Mouse (Mus musculus) layer of hippocampus, adult 9-10 months (tissue): ENCODE measurements at regions not wholly inside any gene's neighbourhood (a gene's known extent, or its start where the extent isn't known, plus 50 kb on each side); places are given as distances from the start of the nearest gene placed in this dataset.

Source experiments
- DNase-seq: peaks from one replicate; pipeline ENCODE4 v3.0.0; 2022; ENCODE audit warnings: low spot score

DNA sequence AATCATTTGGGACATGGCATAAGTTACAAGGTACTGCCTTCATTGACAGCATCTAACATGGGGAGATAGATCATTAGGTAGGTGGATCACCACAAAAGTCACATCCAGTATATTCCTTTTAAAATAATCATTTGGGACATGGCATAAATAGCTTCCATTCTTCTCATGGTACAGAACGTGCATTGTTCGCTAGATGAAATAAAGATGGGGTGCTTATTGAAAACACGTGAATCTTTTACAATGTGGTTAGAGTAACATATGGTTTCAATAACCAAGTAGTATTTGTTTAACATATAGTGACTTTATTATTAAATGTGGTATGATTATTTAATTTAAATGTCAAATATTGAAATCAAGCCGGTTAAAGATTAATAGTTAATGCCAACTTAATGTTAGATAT is 381.3 kb upstream of the Rasgrp1 start:
- DNase-seq, result no peak

DNA sequence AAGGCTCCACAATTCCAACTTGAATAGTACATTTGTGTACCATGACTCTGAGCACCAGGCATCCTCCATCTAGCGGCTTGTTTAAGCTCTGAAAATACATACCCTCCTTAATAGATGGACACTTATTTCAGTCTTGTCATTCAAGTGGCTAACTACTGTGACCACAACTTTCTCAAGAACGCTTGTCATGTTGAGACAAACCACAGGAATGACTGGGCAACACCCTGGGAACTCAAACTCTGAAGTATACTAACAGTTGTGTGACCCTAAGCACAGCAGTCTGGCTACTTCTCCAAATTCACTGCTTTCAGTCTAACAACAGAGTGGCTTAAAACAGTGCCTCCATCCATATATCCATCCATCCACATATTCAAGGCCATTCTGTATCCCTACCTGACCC is 380.4 kb upstream of the Thbs1 start:
- DNase-seq, result no peak

DNA sequence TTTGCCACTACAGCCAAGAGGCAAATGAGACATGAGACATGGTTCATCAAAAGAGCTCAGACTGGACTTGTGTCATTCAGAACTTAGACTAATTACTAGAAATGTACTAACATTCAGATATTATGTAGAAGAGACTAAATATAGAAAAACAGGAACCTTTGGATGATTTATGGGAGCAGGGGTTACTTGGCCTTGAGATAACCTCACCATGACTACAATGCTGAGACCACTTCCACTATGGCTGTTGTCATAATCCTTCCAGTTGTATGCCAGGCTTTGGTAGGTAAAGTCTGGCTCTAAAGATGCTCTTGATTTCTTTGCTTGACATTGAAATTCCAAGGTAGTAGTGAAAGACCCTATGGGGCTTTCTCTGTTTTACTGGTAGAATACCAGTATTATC is 369.3 kb upstream of the Thbs1 start:
- DNase-seq, result no peak

DNA sequence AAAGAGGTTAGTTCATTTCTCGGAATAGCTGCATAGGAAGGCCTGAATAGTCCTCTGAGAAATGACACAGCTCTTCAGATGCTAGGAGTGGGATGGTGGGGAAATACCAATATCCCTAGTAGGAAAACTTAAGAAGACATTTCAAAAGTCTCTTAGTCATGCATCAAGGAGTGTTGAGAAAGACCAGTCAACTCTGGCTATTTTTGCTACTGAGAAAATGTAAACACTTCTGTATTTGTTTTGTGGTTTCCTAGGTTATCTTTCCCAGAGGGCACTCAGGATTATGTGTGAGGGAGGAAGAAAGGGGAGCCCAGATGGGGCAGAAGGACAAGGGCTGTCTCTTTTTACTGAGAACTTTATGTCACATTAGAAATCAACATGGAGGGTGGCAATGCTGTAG is 367.8 kb upstream of the Thbs1 start:
- no peak for DNase-seq

DNA sequence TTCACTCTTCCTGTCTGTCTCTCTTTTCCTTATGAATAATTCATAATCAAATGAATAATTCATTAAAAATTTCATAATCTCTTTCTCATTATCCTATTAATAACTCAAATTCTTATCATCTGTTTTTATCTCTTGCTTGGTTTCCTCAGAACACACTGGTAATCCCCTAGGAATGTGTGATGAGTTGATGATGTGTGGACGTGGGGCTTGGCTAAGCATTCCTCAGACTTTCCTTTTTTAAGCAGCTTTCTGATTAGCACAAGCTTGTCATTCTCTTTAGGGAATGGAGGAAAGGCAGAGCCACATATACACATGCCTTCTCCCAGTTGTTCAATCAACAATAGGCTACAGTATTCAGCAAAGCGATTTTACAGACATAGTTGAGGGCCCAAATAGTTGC is 365.9 kb upstream of the Thbs1 start:
- DNase-seq, result no peak

DNA sequence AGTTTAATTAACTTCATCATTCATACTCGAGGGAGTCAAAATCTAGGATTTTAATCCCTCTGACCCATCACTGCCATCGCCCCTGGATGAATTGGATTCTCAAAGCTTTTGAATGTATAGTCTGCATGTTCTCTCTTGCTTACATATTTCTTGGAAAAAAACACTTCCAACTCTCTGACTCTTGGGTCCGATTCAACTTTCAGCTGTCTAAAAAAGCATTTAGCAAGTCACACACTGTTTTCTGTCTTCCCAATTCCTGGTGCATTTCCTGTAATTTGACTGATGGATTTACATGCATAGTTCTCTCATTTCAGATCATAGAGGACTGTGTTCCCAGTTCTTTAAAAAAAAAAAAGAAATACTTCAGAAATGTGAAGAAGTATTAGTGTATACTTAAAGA is 364.5 kb upstream of the Thbs1 start:
- no peak for DNase-seq

DNA sequence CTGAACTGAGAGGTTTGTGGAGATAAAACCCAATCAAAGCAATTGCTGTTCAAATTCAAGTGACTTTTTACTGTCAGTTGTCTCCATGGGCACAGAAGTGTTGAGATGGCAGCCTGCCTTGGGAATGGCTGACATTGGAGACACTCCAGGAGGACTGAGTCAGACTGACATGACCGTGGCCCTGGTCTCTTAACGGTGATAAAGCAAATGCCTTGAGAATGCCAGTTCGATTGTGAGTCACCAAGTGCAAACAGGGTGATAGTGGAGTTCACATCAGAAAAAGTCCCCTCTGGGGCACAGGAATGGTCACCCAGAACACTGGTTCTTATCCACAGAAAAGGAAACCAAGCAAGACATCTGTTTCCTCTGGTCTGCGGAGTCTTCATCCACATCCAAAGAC is 362.8 kb upstream of the Thbs1 start:
- no peak for DNase-seq

DNA sequence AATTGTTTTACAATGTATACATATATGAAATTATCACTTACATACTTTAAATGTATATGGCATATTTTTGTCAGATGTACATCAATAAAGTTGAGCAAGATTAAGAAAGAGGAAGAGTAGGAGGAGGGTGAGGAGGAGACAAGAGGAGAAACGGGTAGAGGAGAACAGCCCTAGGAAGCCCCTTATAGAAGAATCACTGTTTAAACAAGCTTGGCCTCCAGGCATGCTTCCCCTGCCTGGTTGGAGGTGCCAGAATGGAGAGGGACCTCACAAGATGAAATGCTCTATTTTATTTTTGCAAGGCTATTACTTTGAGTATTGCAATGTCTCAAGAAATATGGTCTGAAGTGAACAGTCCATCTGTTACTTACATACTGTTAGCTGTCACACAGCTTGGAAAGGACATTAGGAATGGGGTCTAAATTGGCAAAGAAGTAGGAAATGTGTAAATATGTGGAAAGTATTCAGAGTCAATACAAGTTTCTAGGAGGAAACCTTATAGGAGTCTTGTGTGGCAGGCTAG is 352.1 kb upstream of the Thbs1 start:
- no peak for DNase-seq

DNA sequence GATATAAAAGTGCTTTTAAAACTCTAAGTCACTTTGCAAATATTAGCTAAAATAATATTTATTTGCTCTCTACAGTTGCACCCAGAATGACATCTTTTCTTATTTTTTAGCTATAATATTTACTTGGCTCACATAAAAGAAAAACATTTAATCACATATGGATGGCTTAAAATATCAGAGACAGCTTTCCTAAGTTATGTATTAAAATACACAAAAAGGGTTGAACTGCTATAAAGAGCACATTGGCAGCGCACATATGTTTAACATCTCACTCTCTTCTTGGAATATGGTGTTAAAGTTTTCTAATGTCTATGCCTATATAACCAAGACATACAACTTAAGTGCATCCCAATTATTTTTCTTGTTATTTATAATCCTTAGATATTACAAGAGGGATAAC is 348.0 kb upstream of the Thbs1 start:
- no peak for DNase-seq

DNA sequence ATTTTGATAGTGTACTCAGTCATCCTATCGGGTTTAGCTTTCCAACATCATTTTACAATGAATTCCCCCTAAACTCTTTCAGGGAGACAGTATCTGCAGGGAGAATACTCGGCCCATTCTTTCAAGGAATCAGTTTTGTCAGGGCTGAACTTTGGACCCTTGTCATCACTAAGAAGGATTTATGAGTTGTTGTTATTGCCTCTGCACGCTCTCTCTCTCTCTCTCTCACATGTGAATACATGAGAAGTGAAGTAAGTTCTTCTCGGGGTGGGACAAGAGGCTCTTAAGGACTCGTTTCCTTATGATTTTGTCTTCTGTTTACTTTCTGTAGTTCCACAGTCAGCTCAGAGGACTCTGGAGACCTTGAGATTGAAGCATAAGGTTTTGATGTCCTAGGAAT is 346.1 kb upstream of the Thbs1 start:
- DNase-seq, result no peak

DNA sequence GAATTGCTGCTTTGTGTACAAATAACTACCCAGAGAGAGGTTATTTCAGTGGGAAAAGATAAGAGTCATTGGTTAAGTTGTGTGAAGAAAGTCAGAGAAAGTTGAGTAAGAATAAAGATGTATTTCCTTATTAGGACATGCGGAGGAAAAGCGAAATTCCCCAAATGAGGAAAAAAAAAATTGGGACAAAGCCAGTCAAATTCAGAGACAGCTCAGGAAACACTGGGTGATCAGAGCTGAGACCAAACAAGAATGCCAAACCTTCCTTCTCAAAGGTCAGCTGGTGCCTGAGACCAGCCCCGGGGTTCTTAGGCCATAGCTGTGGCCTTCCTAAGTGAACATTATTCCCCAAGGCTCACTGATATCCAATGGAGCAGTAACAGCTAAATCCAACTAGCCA is 345.2 kb upstream of the Thbs1 start:
- no peak for DNase-seq

DNA sequence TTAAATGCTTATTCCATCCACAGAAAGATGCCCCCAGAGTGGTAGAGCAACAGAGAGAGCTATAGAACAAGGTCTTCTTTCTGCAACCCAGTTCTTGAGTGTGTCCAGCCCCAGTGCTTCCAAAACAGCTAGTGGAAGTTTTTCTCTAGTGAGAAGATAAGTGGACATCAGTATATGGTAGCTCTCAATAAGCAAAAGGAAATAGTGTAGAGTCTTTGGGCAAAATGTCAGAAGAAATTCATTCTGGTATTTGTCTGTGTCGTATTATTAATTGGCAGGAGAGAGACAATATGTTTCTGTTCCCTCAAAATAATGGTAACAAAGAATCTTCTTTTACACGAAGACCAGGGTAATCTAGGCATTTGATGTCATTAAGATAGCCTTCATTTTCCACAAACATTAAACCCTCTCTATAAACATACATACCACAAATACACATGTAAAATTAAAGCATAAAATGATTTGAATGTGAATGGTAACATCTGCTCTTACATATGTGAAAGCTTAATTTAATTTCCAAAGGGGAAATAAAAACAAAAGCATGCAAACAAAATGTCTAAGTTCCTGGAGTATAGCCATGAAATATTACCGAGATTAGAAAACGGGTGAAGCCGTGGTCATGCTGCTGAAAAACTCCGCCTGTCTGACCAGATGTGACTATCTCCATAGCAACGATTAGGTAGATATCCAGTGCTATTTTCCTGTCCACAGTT is 342.1 kb upstream of the Thbs1 start:
- DNase-seq, result no peak

DNA sequence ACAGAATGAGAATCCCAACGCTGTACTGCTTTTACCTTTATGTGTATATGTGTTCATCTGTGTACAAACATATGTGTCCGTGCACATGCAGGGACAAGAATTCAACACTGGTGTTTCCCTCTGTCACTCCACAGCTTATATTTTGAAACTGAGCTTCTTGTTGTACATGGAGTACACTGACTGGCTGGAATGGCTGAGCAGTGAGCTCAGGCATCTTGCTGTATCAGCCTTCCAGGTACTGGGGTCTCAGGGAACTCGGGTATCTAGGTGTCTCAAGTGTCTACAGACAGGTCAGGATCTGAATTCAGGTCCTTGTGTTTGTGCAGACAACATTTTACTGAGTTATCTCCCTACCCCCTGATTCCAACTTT is 341.6 kb upstream of the Thbs1 start:
- no peak for DNase-seq

DNA sequence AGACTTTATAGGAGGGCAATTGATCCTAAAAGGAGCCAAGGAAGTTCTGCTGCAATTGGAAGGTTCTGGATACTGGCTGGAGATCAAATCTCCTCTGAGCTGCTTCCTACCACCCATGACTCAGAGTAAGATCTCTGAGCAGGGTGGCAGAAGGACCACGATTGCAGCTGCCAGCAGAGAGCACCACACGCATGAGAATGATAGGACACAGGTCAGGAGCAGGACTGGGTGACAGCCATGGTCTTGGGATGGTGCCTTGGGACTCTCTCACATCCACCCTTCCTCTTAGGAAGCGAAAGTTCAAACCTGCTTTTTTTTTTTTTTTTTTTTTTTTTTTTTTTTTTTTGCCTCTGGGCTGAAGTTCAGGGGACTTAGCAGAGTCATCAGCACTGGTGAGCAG is 331.4 kb upstream of the Thbs1 start:
- DNase-seq, result no peak

DNA sequence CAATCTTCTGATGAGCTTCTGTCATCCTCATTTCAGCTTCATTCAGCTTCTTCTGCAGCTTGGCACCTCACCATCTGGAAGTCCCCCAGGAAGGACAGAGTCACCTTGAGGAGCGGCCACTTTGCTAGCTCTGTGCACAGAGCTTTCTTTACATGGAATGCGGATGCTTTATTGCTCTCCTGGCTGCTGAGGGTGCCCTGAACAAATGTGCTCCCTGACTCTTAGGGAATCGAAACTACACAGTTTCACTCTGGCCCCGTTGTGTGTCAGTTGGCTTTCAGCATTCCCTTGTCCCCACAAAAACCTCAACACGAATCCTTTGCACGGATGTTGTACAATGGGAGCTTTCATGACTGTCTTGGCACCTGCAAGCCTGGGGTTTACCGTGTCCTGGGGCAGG is 330.9 kb upstream of the Thbs1 start:
- DNase-seq, result no peak

DNA sequence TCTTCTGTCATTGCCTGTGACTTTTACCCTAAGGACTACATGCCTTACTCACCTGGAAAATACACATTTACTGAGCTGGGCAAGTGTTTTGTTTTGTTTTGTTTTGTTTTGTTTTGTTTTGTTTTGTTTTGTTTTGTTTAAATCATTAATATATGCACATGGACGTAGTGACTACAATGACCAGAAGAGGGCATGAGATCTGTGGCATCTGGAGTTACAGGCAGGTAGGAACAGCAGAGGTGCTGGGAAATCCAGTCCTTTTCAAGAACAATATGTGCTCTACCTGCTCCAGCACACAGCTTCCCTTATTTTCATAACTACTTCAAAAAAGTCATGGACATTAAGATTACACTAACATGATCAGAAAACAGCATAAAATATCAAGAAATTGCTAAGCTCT is 324.4 kb upstream of the Thbs1 start:
- no peak for DNase-seq

DNA sequence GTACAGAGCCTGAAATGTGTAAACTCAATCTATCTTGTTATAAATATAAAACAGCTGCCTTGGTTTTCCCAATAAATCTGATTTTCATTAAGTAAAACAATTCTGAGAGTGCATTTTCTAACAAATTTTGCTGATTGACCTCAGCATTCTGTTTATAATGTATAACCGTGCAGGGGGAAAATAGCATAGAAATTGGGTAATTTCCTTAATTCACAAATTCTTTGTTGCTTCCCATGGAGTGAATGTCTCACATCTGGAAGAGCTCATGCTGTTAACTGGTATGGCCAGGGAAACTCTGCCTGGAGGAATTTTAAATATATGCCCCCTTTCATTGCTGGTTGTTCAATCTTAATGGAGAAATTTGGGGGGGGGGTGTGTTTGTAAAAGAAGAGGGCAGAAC is 317.4 kb upstream of the Thbs1 start:
- DNase-seq, result no peak

DNA sequence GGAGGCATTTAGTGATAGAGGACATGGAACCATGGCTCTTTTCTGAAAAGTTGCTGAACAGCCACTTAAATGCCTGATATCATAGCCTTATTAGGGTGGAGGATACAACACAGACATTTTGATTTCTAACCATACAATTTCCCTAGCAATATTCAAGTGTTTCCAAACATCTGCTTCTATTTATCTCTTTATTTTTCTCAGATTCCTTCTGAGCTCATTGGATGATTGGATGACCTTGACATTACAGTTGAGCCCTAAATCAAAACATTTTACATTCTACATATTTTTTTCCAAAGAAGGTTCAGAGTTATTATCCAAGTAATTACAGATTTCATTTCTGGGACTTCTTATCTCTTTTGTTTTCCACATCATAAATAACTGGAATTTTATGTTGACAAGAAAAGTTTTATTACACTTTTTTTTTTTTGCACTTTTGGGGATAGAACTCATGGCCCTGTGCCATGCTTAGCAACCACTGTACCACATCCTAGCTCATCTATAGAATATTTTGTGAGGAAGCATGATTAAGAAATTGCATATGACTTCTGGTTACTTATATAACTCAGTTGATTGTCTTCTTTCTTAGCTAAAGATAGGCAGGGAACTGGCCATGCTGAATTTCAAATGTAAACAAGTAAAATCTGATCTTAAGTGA is 309.6 kb upstream of the Thbs1 start:
- no peak for DNase-seq

DNA sequence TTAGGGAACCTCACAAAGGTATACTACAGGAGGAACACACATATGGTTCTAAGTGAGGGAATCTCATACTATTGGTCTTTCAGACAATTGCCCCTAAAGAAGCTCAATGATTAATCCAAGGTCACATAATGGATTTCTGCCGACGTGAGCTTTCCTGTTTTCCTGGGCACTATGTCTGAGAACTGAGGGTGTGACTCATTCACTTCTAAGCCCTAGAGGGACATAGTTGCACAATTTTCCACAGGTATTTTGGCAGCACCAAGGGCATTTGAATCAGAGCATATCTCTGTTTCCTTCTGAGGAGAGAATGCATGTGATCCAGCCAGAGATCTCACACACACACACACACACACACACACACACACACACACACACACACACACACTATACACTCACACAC is 309.0 kb upstream of the Thbs1 start:
- DNase-seq, result no peak

DNA sequence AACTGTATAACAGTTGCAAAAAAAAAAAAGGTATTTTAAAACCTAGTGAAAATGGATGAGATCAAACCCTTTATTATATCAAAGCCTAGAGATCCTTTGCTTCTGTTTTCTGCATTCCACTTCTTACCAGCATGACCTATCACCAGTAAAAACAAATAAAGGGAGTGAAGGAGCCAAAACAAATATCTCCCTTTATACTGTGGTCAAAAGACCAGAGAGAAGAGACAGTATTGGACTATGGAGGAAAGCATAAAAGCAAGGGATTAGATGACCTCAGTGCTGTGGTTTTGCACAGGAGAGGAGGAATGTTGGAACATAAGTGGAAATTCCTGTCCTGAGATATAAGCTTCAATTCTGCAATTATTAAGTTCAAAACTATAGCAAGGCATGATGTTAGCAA is 307.0 kb upstream of the Thbs1 start:
- DNase-seq, result no peak

DNA sequence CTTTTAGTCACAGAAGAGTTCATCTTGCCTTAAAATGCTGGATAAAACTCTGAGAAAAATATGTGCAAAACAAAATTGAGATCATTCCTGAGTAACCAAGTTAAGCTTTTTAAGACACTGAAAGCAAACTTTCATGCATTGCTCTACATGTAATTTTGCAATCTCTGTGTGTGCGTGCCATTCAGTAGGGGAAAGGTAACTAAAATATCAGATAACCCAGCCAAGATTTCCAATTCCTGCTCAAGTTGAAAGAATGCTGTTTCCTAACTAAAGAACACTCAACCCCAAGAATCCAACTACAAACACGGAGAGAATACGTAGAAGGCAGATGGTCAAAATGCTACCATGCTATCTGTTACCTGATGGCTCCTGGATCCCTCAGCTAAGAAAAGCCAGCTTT is 304.6 kb upstream of the Thbs1 start:
- DNase-seq, result no peak

DNA sequence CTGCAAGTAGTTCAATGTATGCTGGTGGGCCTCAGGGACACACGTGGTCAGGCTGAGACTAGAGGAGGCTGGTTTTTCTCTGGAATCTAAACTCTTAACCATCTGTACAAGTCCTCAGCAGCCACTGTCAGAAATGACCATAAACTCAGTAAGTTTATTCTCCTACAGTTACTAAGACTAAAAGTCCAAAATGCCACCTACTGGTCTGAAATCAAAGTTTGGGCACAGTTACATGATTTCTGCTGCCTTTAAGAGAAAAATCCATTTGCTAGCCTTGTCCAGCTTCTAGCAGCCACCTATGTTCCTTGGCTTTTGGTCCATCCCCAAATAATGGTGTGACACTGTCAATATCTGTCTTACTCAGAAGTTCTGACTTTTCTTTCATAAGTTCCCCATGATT is 300.2 kb upstream of the Thbs1 start:
- DNase-seq, result no peak

DNA sequence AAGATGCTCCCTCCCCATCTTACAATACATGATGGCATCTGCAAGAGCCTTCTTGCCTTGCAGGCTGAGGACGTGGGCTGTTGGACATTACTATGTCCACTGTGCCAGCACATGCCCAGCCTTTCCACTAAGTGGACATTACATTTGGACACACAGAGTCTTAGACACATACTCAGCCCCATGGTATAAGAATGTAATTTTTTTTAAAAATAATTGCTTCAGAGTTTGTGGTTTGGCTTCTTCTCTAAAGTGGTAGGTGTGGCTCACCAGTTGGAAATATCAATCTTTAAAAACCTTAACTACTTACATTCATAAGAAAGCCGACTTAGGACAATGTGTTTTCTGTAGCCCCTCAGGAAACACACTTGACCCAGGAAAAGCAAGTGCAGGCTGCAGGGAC is 299.7 kb upstream of the Thbs1 start:
- no peak for DNase-seq

DNA sequence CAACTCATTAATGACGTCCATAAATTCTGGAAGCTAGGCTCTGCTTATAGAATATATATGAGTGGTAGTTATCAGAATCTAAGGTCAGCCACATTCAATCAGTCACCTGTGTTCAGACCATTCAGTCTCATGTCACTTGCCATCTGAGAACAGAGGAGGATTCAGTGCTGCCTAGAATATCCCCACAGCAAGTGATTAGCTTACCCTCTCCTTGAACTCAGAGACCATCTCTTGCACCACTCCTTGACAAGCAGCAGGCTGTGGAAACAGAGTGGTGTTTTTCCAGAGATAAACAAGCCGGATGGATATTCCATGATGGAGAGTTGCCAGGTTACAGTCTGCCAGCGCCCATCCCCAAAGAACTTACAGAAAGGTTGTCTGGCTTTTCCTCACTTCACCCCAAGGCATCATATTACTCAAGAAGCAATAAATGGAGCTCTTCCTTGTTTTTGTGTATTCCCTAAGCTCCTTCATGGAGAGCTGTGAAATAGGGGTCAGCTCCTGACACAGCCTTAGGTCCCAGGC is 291.9 kb upstream of the Thbs1 start:
- DNase-seq, result no peak
